Mouse (Mus musculus): Measurements from ENCODE around the gene Zfp454.
A peak's percentile ranks its signal among the peaks of the same experiment; 100 is the strongest.

Gene Zfp454

DNA sequence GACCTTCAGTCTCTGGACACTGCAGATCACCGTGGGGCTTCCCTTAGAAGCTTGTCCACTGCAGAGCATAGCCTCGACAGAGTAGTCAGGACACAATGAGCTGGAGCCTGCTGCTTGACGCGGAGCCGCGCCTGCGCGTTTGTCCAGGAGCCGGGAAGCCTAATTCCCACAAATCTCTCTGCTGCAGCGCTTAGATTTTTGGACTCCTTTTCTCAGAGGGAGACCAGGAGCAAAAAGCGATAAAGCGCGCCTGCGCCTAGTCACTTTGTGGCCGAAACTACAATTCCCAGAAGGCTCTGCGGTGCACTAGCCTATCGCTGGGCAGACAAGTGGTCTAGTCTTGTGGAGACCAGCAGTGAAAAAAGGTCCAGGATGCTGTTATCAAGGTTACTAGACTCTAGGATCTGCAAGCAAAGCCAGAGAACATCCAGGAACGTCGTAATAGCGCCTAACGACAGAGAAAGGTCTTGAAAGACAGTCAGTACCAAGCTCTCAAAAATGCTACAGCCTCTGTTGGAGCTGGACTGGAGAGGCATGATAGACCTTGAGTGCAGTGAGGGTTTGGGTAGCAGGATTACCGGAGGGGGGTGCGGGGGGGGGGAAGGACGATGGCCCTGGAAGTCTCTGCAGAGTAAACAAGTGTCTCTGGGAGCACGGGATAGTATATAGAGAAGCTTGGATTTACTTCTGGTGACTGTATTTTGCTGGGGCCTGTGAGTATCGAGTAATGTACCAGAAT lies at the start of gene Zfp454:
Gene Zfp454, minus strand, starts transcription at position 262 of the 739 bp plus-strand sequence.
- no peak for DNase-seq (ENCODE audit: low read depth)

DNA sequence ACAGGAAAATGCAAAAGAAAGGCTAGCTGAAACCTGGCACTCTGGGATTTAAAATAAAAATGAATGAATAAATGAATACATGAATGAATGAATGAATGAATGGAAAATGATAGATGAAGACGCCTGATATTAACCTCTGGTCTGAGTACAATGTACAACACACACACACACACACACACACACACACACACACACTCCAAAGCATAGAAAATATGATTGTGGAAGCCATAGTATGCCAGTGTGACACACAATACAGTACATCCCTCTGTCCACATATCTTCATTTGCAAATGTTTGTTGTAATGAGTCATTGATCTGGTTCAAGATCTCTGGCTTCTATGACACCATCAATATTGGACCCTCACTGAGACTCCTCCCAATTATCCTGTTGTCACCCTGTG lies 44.6 kb upstream of the Zfp454 start:
- DNase-seq (ENCODE audit: low read depth), result no peak

DNA sequence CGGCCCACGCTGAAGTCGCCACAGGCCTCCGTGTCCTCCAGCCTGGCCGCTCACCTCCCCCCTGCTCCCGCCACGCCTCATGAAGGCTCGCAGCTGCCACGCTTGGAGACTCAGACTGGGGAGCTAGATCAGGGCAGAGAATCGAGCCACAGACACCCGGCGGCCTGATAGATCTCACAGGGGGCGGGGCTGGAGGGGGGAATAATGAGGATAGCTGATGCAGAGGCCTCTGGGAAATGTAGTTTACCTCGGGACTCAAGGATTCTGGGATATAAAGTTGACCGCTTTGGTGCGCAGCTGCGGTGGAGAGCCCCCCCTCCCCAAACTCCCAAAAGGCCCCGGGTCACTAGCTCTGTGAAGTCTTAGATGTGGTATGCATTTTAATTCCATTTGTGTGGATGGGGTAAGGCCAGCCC lies 44.0 kb upstream of the Zfp454 start, which contains the start of gene Zfp354b:
Gene Zfp354b, minus strand, starts transcription at position 183 of the 416 bp plus-strand sequence.
- DNase-seq (ENCODE audit: low read depth), result no peak

DNA sequence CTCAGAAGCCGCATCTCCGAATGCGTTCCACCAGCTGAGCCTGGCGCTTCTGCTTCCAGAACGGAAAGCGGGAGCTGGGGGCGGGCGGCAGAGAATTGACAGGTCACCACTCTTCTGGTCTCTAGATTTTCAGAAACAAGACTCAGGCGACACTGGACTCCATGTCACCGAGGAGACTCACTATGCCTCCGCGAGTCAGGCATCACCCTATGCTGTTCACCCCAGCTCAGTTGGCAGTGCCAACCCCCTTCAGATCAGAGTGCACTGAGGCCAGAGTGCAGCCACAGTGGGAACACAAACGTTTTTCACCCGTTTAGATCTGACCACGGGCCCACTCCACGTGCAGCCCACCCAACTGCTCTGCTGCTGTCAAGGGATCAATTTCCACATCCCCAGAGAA lies 43.6 kb upstream of the Zfp454 start:
- no peak for DNase-seq (ENCODE audit: low read depth)

- no peak for DNase-seq (ENCODE audit: low read depth)
These were observed 43.1 kb upstream of the Zfp454 start for GRCm38 (mm10) chr11:50930469-50931014.

GRCm38 (mm10) chr11:50915671-50916320 lies 28.3 kb upstream of the Zfp454 start, which contains the start of gene Zfp2:
TSS of gene Zfp2 (minus strand) at chr11:50916165.
- DNase-seq (ENCODE audit: low read depth), result peak; percentile 79

- DNase-seq (ENCODE audit: low read depth), result no peak
These were observed 27.0 kb upstream of the Zfp454 start for GRCm38 (mm10) chr11:50914461-50914860.

DNA sequence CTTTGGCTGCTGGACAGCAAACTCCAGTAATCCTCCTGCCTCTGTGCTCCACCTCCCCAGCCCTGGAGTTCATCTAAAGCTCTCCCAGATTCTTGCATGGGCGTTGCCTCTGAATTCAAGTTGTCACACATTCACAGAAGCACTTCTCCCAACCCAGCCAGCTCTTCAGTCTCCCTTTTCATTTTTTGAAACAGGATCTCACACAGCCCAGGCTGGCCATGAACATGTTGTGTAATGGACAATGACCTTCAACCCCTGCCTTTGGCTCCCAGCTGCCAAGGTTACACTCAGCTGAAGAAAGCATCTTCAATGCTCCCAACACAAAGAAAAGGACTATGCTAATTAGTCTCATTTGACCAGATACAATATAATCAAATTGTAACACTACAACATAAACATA lies 25.9 kb upstream of the Zfp454 start:
- no peak for DNase-seq (ENCODE audit: low read depth)

GRCm38 (mm10) chr11:50908136-50908535 lies 20.7 kb upstream of the Zfp454 start:
- no peak for DNase-seq (ENCODE audit: low read depth)

DNA sequence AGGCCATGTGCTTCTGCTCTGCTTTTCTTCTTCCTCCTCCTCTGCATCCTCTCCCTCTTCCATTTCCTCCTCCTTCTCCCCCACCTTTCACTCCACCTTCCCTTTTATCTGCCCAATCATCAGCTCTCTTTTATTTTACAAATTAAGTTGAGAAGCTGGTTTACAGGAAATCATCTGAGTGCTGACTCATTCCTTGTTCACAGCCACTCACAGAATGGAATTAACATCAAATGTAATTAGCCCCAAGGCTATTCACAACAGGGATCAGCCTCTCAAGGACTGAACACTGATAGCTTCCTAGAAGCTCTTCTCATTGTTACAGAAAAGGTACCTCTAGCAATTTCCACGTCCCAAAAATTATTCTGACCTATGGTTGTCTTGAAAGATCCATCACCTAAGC lies 9.9 kb upstream of the Zfp454 start:
- no peak for DNase-seq (ENCODE audit: low read depth)

- peak; percentile 8 for DNase-seq (ENCODE audit: low read depth)
These were observed 5.0 kb upstream of the Zfp454 start for GRCm38 (mm10) chr11:50892441-50892840.

DNA sequence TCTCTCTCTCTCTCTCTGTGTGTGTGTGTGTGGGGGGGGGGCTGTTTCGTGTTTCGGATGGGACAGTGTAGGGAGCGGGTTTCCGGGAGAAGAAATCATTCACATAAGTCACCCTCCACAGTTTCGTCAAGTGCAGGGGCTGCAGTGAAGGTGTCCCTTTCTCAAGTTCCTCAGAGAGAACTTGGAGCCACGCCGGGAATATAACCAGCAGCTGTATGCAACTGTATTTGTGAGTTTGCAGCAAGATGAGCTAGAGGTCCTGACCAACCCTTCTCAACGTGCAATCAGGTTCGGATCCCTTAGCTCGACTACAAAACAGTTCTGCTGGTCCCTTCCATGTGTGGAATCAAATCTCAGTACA lies 538 bp downstream of the Zfp454 start:
- DNase-seq (ENCODE audit: low read depth), result no peak

GRCm38 (mm10) chr11:50886231-50886932 lies 1.1 kb downstream of the Zfp454 start:
- DNase-seq (ENCODE audit: low read depth), result no peak

DNA sequence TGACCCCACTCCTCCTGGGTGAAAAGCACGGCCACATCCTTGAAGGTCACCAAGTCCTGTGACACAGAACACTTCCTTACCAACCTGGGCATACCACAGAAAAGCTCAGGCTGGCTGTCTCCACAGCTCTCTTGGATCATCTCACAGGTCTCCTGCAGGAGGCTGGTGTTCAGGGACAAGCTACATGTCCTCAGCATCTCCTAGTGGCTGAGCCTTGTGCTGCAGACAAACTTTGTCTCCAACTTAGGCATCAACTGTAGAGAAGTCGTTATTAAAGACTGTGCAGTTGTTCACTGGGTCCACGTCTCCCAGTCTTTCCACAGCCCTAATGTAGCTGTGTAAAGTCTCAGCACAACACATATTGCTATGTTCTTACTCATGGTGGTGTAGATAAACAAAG lies 3.7 kb downstream of the Zfp454 start:
- no peak for DNase-seq (ENCODE audit: low read depth)

DNA sequence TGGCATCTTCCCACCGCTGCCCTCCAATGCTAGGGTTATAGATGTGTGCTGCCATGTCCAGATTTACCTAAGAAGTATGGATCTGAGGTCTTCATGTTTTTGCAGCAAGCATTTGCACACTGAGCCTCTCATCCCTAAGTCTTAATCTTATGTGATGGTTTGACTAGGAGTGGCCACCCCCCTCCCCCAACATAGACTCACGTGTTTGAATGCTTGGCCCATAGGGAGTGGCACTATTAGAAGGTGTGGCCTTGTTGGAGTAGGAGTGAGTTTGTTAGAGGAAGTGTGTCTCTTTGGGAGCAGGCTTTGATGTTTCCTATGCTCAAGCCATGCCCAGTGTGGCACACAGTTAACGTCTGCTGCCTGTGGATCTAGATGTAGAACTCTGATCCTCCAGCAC lies 8.8 kb downstream of the Zfp454 start:
- no peak for DNase-seq (ENCODE audit: low read depth)

GRCm38 (mm10) chr11:50850989-50851601 lies 36.4 kb downstream of the Zfp454 start:
- DNase-seq (ENCODE audit: low read depth), result no peak

DNA sequence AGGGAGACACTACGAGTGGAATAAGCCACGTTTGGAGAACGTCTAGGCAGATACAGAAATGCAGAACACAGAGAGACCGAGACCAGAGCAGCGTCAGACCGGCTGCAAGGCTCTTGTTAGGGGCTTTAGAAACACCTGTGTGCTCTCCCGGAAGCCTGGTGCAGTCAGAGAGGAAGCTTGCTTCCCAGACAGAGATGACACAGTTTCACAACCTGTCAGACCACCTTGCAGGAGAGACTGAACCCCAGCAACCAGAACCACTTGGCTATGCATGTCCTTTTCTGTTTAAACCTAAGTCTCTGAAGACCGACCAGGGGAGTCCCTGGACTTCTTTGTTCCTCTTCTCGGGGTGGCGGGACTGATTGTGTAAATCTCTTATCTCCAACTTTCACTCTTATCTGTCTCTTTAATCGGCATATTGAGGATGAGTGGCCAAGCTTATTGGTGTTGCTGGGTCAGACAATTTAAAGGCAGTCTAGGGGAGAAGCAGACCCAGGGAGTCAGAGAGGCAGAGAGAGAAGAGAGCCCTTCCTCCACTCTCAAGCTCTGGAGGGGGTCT lies 37.2 kb downstream of the Zfp454 start, which contains the start of gene Grm6:
Gene Grm6, plus strand, starts transcription at position 509 of the 559 bp plus-strand sequence.
- DNase-seq (ENCODE audit: low read depth), result no peak

DNA sequence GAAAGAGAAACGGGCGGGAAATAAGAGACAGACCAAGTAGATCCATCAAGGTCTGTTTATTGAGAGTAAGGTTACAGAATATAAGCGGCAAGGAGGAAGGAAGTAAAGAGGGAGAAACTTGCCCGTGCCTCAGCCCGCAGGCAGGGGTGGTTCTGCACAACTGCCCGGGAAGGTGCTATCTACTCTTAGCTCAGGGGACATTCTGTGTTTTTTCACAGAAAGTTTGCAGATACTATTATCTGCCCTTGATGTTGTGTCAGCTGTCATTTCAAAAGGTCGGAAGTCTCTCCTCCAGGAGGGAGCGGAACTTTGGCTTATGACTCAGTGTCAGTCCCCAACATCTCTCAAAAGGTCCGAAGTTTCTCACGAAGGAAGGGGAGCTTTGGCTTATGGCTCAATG lies 38.1 kb downstream of the Zfp454 start:
- DNase-seq (ENCODE audit: low read depth), result no peak

GRCm38 (mm10) chr11:50848520-50849137 lies 38.8 kb downstream of the Zfp454 start:
- no peak for DNase-seq (ENCODE audit: low read depth)

DNA sequence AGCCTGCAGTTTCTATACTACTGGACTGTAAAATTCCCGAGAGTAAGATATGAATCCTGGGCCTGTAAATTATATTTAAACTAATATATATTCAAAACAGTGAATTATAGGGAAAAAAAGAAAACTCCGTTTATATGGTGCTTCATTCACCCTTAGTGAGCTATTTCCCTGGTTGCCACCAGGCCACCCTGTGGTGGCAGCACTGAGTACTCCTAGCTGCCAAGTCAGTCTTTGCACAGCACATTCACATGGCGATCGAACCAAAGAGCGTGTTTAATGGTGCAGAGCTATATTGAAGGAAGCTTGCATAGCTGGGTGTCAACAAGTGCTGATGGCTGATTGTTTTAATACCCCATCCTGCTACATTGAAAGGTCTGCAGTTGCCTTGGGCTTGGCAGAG lies 40.4 kb downstream of the Zfp454 start:
- no peak for DNase-seq (ENCODE audit: low read depth)

- no peak for DNase-seq (ENCODE audit: low read depth)
These were observed 41.5 kb downstream of the Zfp454 start for GRCm38 (mm10) chr11:50845951-50846350.

Measured in c-Kit-positive CD71-positive TER-119-negative erythroid progenitor cells, embryonic 14.5 days (primary cell).